Mouse (Mus musculus) forebrain, postnatal 0 days (tissue): ENCODE measurements around the gene Them7. TPM values are rescaled to one million over a fixed set of nuclear protein-coding genes. Genes with fewer than 3 reads are reported as not detected.

ENCODE experiments used
- ATAC-seq: fragments of 200-750 bp; cut with Nextera tagmentation; 2 replicates; pipeline ENCODE4 v1.8.0; 2017; ENCODE audit warnings: mild to moderate bottlenecking, moderate library complexity
- DNase-seq: peaks from one replicate; pipeline ENCODE4 v3.0.0-alpha.2; 2015
- H3K27ac ChIP-seq: fragments of 300-500 bp; sonication (generic); 2 replicates; pipeline ENCODE4 v1.5.1; 2014; ENCODE audit warnings: low read depth, mild to moderate bottlenecking, antibody characterized with exemption, low read length, moderate library complexity, mixed read lengths
- H3K27me3 ChIP-seq: fragments of 300-500 bp; sonication (generic); 2 replicates; pipeline ENCODE4 v1.6.1; 2014; ENCODE audit warnings: mild to moderate bottlenecking, low read length, mixed read lengths; ENCODE audit not compliant: insufficient read depth
- H3K36me3 ChIP-seq: fragments of 300-500 bp; sonication (generic); 2 replicates; pipeline ENCODE4 v1.6.1; 2014; ENCODE audit warnings: mild to moderate bottlenecking, moderate library complexity; ENCODE audit not compliant: insufficient read depth
- H3K4me1 ChIP-seq: fragments of 300-500 bp; sonication (generic); 2 replicates; pipeline ENCODE4 v1.6.1; 2014; ENCODE audit warnings: antibody characterized with exemption; ENCODE audit not compliant: insufficient read depth
- H3K4me2 ChIP-seq: fragments of 300-500 bp; sonication (generic); 2 replicates; pipeline ENCODE4 v1.6.1; 2014; ENCODE audit warnings: low read depth, mild to moderate bottlenecking, moderate library complexity
- H3K4me3 ChIP-seq: fragments of 300-500 bp; sonication (generic); 2 replicates; pipeline ENCODE4 v1.5.1; 2014; ENCODE audit warnings: low read depth, low read length, mixed read lengths
- H3K9ac ChIP-seq: fragments of 300-500 bp; sonication (generic); 2 replicates; pipeline ENCODE4 v1.6.1; 2014; ENCODE audit warnings: mild to moderate bottlenecking
- H3K9me3 ChIP-seq: fragments of 300-500 bp; sonication (generic); 2 replicates; pipeline ENCODE4 v1.6.1; 2016; ENCODE audit warnings: low read length
- CTCF ChIP-seq: sonication (generic); IDR thresholded peaks from 2 replicates; pipeline ENCODE4 v1.5.1; 2016; ENCODE audit warnings: antibody characterized with exemption, control low read depth, low read depth
- WGBS: fragments of 180-500 bp; shearing (Covaris S2); extraction: QIAGEN DNeasy Blood & Tissue Kit; methylation state at CpG from one replicate; pipeline ENCODE4 v1.1.7; 2014; 5-methylcytosine and 5-hydroxymethylcytosine counted together
- polyA plus RNA-seq: library from polyadenylated mRNA; unstranded; fragments of >200 nt; fragmentation: Nextera tagmentation; extraction: Ambion mirVana; gene quantifications from 2 replicates; pipeline ENCODE4 v1.2.1, GENCODE M21; 2015
- total RNA-seq: library from RNA; depleted of rRNA; stranded (reverse); fragments of >200 nt; gene quantifications from 2 replicates; pipeline ENCODE4 v1.2.3, GENCODE M21; 2014

Them7 gene
- total and polyA plus RNA-seq, 2 experiments from 2014 or later = not detected

DNA sequence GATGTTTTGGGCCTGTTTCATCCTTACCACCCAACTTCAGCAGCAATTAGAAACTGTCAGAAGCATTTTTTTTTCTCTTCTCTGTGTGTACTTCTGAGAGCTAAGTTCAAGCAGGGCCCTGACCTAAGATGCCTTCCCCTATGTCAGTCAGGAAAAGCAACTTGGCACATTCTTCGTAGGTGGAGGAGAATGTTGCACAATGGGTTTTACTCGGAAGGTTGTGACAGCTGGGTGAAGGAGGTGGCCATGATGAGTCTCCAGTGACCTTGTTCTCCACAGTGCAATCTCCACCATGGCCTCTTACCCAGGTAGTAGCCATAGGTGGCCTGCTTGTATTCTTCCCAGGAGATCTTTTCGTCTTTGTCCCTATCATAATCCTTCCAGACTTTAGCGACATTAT lies 170.3 kb downstream of the Them7 start:
- Histone ChIP-seq H3K4me1 (no peaks in the 10 kb centered on the region), H3K9me3 (no peaks in the 10 kb centered on the region), H3K4me2 (no peak overlapping the region), H3K4me3 (no peak overlapping the region), H3K27me3 (no peaks in the 10 kb centered on the region), H3K9ac (no peak overlapping the region), H3K36me3 (no peaks in the 10 kb centered on the region), H3K27ac (no peak overlapping the region)
- DNase-seq (no peak), ATAC-seq (no peak)
- no peak for TF ChIP-seq CTCF
- 95% methylated on average over 4 of the region's 4 CpGs for WGBS

DNA sequence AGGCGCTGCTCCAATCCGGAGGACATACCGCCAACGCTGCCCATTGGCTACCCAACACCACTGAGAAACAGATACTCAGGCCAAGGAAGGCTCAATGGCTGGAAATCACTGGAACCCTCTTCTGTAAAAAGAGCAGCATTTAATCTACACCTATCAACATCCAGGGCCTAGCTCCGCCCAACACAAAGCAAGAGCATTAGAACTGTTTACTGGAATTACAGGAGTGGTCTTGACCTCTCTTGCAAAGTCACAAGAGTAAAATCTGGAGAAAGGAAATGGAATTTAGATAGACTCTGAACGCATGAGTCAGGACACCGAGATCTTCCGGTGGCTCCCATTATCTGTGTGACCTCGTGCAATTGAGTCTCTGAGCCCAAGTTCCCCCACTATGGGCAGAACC lies 171.9 kb downstream of the Them7 start:
- Histone ChIP-seq H3K27me3 (no peaks in the 10 kb centered on the region), H3K36me3 (no peaks in the 10 kb centered on the region), H3K4me2 (no peak overlapping the region), H3K4me3 (no peak overlapping the region), H3K4me1 (no peaks in the 10 kb centered on the region), H3K9me3 (no peaks in the 10 kb centered on the region), H3K9ac (no peak overlapping the region), H3K27ac (no peak overlapping the region)
- WGBS = 98% methylated on average over 9 of the region's 9 CpGs
- no peak for ATAC-seq
- no peak for TF ChIP-seq CTCF
- DNase-seq = no peak

DNA sequence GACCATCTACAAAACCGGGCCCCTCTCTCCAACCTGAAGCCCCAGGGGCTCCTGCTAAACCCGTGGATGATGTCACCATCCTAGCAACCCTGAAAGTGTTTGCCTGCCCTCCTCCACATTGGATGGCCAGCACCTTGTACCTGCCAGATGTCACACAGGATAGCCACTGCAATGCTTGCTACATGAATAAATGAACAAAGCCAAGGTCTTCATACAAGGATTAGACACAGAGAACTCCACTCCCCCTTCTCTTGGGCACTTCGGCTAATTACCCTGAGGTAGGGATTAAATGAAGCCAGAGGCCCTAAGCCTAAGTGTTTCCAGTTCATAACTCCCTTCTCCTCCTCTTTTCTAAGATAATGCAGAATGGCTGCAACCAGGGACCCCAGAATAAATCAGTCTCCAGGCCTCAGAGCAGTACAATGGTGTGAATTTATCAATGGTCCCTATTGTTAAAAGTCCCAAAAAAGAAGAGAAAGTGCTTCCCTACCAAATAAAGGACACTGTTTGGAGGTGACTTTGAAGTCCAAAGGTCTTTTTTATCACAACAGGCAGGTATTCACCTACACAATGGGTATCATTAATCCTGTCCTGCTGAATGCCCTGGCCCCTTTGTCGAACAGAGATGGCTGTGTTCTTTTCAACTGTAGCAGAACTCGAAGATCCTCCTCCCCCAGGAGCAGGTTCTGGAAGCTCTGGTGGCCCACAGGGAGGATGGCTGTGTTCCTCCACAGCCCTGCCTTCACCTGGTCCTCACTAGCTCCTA lies 173.5 kb downstream of the Them7 start:
- no peak overlapping the region for H3K27ac ChIP-seq
- H3K4me3 ChIP-seq = peak overlapping the region; percentile 68
- no peaks in the 10 kb centered on the region for H3K27me3 ChIP-seq
- H3K36me3 ChIP-seq = no peaks in the 10 kb centered on the region
- 27% methylated on average over 5 of the region's 5 CpGs for WGBS
- ATAC-seq = no peak
- no peaks in the 10 kb centered on the region for H3K4me1 ChIP-seq
- H3K9me3 ChIP-seq = no peaks in the 10 kb centered on the region
- peak overlapping the region; percentile 99 for H3K4me2 ChIP-seq
- DNase-seq = no peak
- no peak overlapping the region for H3K9ac ChIP-seq
- no peak for TF ChIP-seq CTCF

DNA sequence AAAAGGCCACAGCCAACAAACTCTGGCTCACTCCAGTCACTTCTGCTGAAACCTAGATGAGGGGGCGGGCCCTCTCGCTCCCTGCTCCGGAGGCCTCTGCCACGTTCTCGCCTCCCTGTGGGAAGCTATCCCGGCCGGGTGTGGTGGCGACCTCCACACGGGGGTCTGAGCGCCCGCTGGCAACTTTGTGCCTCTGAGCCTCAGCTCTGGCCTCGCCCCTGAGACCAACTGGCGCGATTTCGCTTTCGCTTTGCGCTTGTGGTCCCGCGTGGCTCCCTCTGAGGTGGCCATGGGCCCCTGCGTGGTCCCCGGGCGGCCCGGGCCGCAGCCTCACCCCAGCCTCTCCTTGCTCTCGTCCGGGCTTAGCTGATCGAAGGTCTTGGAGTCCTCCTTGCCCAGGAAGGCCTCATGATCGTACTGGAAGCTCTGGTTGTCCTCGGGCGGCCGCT lies 174.5 kb downstream of the Them7 start:
- peak; percentile 51 for ATAC-seq
- H3K9ac ChIP-seq = peak overlapping the region; percentile 73
- no peaks in the 10 kb centered on the region for H3K4me1 ChIP-seq
- peak overlapping the region; percentile 68 for H3K4me3 ChIP-seq
- under 1% methylated on average over 31 of the region's 31 CpGs for WGBS
- H3K27me3 ChIP-seq = no peaks in the 10 kb centered on the region
- peak overlapping the region; percentile 99 for H3K4me2 ChIP-seq
- H3K9me3 ChIP-seq = no peaks in the 10 kb centered on the region
- peak overlapping the region; percentile 60 for H3K27ac ChIP-seq
- H3K36me3 ChIP-seq = no peaks in the 10 kb centered on the region
- DNase-seq = no peak
- no peak for TF ChIP-seq CTCF

DNA sequence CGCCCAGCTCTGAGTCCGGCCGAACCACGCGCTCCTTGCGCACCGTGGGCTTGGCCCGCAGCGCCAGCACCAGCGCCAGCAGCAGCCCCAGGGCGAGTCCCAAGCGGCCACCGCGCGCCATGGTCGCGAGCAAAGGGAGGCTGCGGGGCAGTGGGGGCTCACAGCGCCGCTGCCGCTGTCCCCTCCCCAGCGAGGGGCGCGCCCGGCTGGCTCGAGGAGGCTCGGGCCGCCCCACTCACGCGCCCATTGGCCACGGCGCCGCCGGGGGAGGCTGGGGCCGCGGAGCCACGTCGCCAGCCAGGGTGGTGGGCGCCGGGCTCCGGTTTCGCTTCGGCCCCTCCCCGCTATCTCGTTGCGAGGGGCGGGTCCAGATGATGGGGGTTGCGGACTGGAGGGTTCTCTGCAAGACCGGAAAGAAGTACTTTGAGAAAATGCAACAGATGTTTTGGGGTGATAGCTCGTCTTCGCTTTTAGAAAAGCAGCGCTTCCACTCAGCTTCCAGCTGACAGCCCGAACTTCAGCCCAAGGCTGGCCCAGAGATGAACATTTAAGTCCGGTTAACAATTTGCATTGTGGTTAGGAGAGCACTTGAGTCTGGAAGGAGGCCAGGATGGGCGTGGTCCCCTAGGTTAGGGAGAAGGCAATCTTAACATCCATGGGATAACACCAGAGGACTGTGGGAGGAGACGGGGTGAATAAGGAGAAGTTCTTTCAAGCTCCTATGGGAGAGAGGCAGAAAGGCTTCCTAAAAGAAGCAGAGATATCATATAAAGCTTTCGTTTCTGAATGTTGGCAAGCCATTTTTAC lies 175.2 kb downstream of the Them7 start, which contains the start of gene Rcn1:
Gene Rcn1, minus strand, starts transcription at position 235 of the 807 bp plus-strand sequence.
- ATAC-seq (peak; percentile 92), DNase-seq (peak; percentile 67)
- TF ChIP-seq CTCF = no peak
- H3K36me3 ChIP-seq = no peaks in the 10 kb centered on the region
- H3K4me1 ChIP-seq = no peaks in the 10 kb centered on the region
- peak within 1 kb of the TSS; percentile 60 for H3K27ac ChIP-seq
- under 1% methylated on average over 55 of the region's 57 CpGs for WGBS
- no peaks in the 10 kb centered on the region for H3K9me3 ChIP-seq
- peak within 1 kb of the TSS; percentile 68 for H3K4me3 ChIP-seq
- H3K27me3 ChIP-seq = no peaks in the 10 kb centered on the region
- peak within 1 kb of the TSS; percentile 73 for H3K9ac ChIP-seq
- H3K4me2 ChIP-seq = peak within 1 kb of the TSS; percentile 99

DNA sequence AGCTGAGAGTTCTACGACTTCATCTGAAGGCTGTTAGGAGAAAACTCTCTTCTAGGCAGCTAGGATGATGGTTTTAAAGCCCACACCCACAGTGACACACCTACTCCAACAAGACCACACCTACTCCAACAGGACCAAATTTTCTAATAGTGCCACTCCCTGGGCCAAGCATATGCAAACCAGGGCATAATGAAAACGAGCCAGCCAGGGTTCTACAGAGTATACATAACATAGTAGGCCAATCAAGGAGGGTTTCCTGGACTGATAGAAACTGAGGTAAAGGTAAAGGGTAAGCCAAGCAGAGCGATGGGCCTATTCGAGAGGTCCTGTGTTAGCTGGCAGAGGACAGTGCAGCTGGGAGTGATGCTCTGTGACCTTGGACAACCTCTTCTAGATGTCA lies 176.4 kb downstream of the Them7 start:
- H3K4me2 ChIP-seq = no peak overlapping the region
- ATAC-seq (no peak), DNase-seq (no peak)
- no peaks in the 10 kb centered on the region for H3K36me3 ChIP-seq
- H3K27ac ChIP-seq = no peak overlapping the region
- no peaks in the 10 kb centered on the region for H3K4me1 ChIP-seq
- WGBS = 93% methylated on average over 4 of the region's 4 CpGs
- no peak overlapping the region for H3K9ac ChIP-seq
- no peak overlapping the region for H3K4me3 ChIP-seq
- no peak for TF ChIP-seq CTCF
- no peaks in the 10 kb centered on the region for H3K9me3 ChIP-seq
- H3K27me3 ChIP-seq = no peaks in the 10 kb centered on the region

DNA sequence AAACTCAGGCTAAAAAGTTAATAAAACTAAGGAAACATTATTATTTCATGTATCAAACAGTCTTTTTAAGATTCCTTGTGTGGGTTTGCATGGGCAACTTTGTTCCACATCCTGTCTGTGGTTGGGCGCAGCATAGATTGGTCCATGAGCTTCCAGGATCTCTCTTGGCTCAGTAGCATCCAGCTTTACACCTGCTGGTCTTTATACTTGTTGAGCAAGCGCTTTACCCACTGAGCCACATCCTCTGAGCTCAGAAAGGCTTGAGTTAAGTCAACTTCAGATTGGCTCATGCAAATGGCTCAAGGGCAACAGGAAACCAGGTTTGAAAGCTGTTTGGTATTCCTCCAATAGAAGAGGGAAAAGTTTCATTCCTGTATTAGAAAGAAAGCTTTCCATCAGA lies 178.1 kb downstream of the Them7 start:
- H3K27me3 ChIP-seq = no peaks in the 10 kb centered on the region
- no peak overlapping the region for H3K4me2 ChIP-seq
- no peak overlapping the region for H3K4me3 ChIP-seq
- H3K36me3 ChIP-seq = no peaks in the 10 kb centered on the region
- H3K27ac ChIP-seq = no peak overlapping the region
- no peaks in the 10 kb centered on the region for H3K9me3 ChIP-seq
- no peak for TF ChIP-seq CTCF
- 88% methylated on average over 2 of the region's 2 CpGs for WGBS
- no peak overlapping the region for H3K9ac ChIP-seq
- no peaks in the 10 kb centered on the region for H3K4me1 ChIP-seq
- DNase-seq (no peak), ATAC-seq (no peak)
